Mouse (Mus musculus) bone marrow, adult 2 months (tissue): ENCODE results near the gene S100a11.

Experiments used
- CTCF ChIP-seq: fragments of 200-500 bp; IDR thresholded peaks from 2 replicates; pipeline ENCODE4 v1.5.1; 2011; ENCODE audit warnings: low read length, control low read depth; ENCODE audit not compliant: control insufficient read depth, insufficient read depth
- POLR2A ChIP-seq: fragments of 200-500 bp; IDR thresholded peaks from 2 replicates; pipeline ENCODE4 v1.6.1; 2011; ENCODE audit warnings: low read depth, mild to moderate bottlenecking, control low read depth, low read length, borderline replicate concordance; ENCODE audit not compliant: control insufficient read depth

DNA sequence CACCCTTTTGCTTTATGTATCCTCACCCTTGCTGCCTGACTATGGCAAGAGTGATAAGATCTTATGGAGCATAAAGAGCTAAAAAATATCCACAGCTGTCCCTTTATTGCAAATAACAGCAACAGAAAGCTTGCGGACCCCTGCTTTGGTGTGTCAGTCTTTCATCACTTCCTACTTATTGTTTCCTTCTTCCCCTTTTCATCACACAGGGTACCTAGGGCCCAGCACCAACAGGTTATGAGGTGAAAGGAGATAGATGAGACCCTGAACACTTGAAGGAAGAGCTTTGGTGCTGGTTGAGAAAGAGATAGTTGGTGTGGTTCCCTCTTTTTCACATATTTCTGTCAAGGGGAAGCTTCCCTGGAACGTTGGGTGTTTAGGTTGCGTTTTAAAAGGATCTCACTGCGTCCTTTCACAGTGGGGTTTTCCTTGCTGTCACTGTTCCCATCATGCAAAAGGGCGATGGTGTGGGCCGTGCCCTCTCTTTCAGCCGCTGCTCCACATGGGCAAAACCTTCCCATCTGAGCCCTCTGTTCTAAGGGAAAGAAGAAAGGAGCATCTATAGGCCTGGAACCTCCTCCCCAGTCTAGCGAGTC lies 1.3 kb downstream of the S100a11 start:
- no peak for TF ChIP-seq CTCF
- TF ChIP-seq POLR2A, result no peak
